In the genomic region with DNA sequence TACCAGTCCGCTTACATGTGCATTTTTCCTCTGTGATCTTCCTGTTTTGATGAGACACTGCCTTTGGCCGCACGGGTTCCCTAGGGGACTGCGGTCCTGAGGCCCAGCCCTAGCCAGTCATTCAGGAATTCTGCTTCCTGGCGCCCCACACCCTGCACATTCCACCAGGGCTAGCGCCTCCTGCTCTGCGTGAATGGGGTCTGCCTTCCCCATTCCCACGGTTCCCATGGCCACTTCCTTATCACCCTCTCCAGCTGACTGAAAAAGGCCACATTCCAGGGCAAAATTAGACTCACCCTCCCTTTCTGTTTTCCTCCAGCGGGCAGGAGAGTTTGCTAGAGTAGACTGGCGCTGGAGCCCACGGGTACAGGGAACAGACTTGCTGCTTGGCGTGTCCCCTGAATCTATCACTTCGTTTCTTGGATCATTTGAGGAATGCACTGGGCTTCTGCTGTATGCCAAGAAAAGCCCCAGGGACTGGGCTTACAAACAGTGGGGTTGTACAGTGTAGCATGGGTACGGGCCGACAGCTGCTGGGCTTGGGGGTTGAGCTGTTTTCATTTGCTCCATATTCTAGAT, we compare ENCODE assay signal across 8 mouse cellular contexts. TPM values are rescaled to one million over a fixed set of nuclear protein-coding genes. Genes with fewer than 3 reads are reported as not detected.
A peak's percentile ranks its signal among the peaks of the same experiment; 100 is the strongest.
DNase-seq lines count a peak whose midpoint lies in the region; ATAC-seq and TF ChIP-seq lines count a peak whose summit lies in the region.

No protein-coding gene starts in this region.

- intact Hi-C loops in gastrocnemius, adult 2 months (cut with DNase I) = loop anchor here (5.0 kb wide), 1 partner anchor 38 kb away; no protein-coding TSS in a partner anchor

- peak; percentile 83 for ATAC-seq in hindbrain, embryonic 15.5 days (ENCODE audit: low FRiP score, low read depth)
- ATAC-seq in liver, embryonic 12.5 days = peak; percentile 71
- no peak for ATAC-seq in erythroblast, adult 5-6 weeks (replicated peaks; ENCODE audit: low FRiP score, poor library complexity, severe bottlenecking)

- H3K27ac ChIP-seq in gastrocnemius, adult 2 months = peak overlapping the region; percentile 89
- peak overlapping the region; percentile 59 for H3K27ac ChIP-seq in hindbrain, embryonic 15.5 days (replicated peaks)
- H3K27ac ChIP-seq in liver, embryonic 12.5 days = peak overlapping the region; percentile 61
- H3K27ac ChIP-seq in olfactory bulb, adult 2 months (ENCODE audit: insufficient read depth, low read depth, low read length) = 0 out of 2 replicates have a peak overlapping the region, but pooled peaks have one; percentile 4

- no peak for TF ChIP-seq CTCF in gastrocnemius, adult 2 months (IDR thresholded peaks at IDR 0.05)
- no peak for TF ChIP-seq CTCF in olfactory bulb, adult 2 months (IDR thresholded peaks at IDR 0.05; ENCODE audit: insufficient read depth, low read depth, low read length)

- H3K27me3 ChIP-seq in hindbrain, embryonic 15.5 days = no peaks in the 10 kb centered on the region
- no peaks in the 10 kb centered on the region for H3K27me3 ChIP-seq in liver, embryonic 12.5 days (replicated peaks)

- H3K4me1 ChIP-seq in hindbrain, embryonic 15.5 days (replicated peaks) = peaks cover 29% of the 10 kb centered on the region
- peaks cover 29% of the 10 kb centered on the region for H3K4me1 ChIP-seq in liver, embryonic 12.5 days
- peaks cover 30% of the 10 kb centered on the region for H3K4me1 ChIP-seq in olfactory bulb, adult 2 months (ENCODE audit: control insufficient read depth, insufficient read depth, low read length)

- H3K4me2 ChIP-seq in hindbrain, embryonic 15.5 days = 0 out of 2 replicates have a peak overlapping the region, but pooled peaks have one; percentile 3
- H3K4me2 ChIP-seq in liver, embryonic 12.5 days = peak overlapping the region; percentile 2; the same call in 1 of the 2 replicates

- peak overlapping the region; percentile 51 for H3K4me3 ChIP-seq in gastrocnemius, adult 2 months
- no peak overlapping the region for H3K4me3 ChIP-seq in hindbrain, embryonic 15.5 days
- no peak overlapping the region for H3K4me3 ChIP-seq in liver, embryonic 12.5 days
- no peak overlapping the region for H3K4me3 ChIP-seq in olfactory bulb, adult 2 months (ENCODE audit: insufficient read depth, low read depth, low read length)

- no peak for TF ChIP-seq POLR2A in olfactory bulb, adult 2 months (IDR thresholded peaks at IDR 0.05; ENCODE audit: insufficient read depth, low read depth, low read length)

- no peaks in the 10 kb centered on the region for H3K36me3 ChIP-seq in hindbrain, embryonic 15.5 days
- peaks cover 38% of the 10 kb centered on the region for H3K36me3 ChIP-seq in liver, embryonic 12.5 days

- no peak overlapping the region for H3K9ac ChIP-seq in hindbrain, embryonic 15.5 days
- no peak overlapping the region for H3K9ac ChIP-seq in liver, embryonic 12.5 days

- peak; percentile 99 for DNase-seq in 3T3-L1 (ENCODE audit: low read depth, low spot score)
- DNase-seq in adrenal gland, postnatal 10 days = peak; percentile 80
- DNase-seq in gastrocnemius, adult 2 months = peak; percentile 92
- DNase-seq in layer of hippocampus, adult 8-10 months (ENCODE audit: low spot score in 2 of 2) = no peak

- no peaks in the 10 kb centered on the region for H3K9me3 ChIP-seq in hindbrain, embryonic 15.5 days
- H3K9me3 ChIP-seq in liver, embryonic 12.5 days (replicated peaks) = no peaks in the 10 kb centered on the region

- 46% methylated on average over 15 of the region's 15 CpGs for WGBS in hindbrain, embryonic 15.5 days
- 65% methylated on average over 15 of the region's 15 CpGs for WGBS in liver, embryonic 12.5 days (ENCODE audit: insufficient replicate concordance)
- WGBS in olfactory bulb, adult 2 months = 40% methylated on average over 15 of the region's 15 CpGs

RNA-seq across cellular contexts. Expression of gene Dusp1, which starts 22.7 kb away (rescaled TPM):
- total RNA-seq in adrenal gland, postnatal 10 days (2021) = 10 to 100 TPM; 40.3 to 89.1 TPM
- total RNA-seq in gastrocnemius, adult 2 months (2021) = 10 to 100 TPM; 73.0 to 89.6 TPM
- polyA plus RNA-seq in hindbrain, embryonic 15.5 days (2015; fragmentation: Nextera tagmentation; extraction: Ambion mirVana) = 27.7 and 34.6 TPM in 2 replicates
- 28.6 and 28.7 TPM in 2 replicates for polyA plus RNA-seq in liver, embryonic 12.5 days (2016; fragmentation: Nextera tagmentation; extraction: Ambion mirVana)
- polyA plus RNA-seq in olfactory bulb, adult 2 months (2012; ENCODE audit: insufficient read depth, insufficient read length, low replicate concordance, missing spikeins) = not detected in 2 replicates
- 54.8 and 66.0 TPM in 2 replicates for total RNA-seq in erythroblast, adult 5-6 weeks (2015; ENCODE audit: low replicate concordance)
- total RNA-seq in erythroblast, adult 5-6 weeks (2017; ENCODE audit: low replicate concordance) = 9.5 and 13.1 TPM in 2 replicates
- 10 to 100 TPM; 13.6 to 22.6 (median 20.6) TPM for total RNA-seq in layer of hippocampus, adult 8-10 months (2022)

RNA-seq across cellular contexts. Expression of gene Ergic1, which starts 23.4 kb away (rescaled TPM):
- 100 to 1,000 TPM; 137 to 143 TPM for total RNA-seq in adrenal gland, postnatal 10 days (2021)
- 10 to 100 TPM; 40.3 to 60.3 TPM for total RNA-seq in gastrocnemius, adult 2 months (2021)
- polyA plus RNA-seq in hindbrain, embryonic 15.5 days (2015; fragmentation: Nextera tagmentation; extraction: Ambion mirVana) = 91.3 and 97.3 TPM in 2 replicates
- 44.6 and 45.7 TPM in 2 replicates for polyA plus RNA-seq in liver, embryonic 12.5 days (2016; fragmentation: Nextera tagmentation; extraction: Ambion mirVana)
- not detected in 2 replicates for polyA plus RNA-seq in olfactory bulb, adult 2 months (2012; ENCODE audit: insufficient read depth, insufficient read length, low replicate concordance, missing spikeins)
- 23.4 and 26.1 TPM in 2 replicates for total RNA-seq in erythroblast, adult 5-6 weeks (2015; ENCODE audit: low replicate concordance)
- total RNA-seq in erythroblast, adult 5-6 weeks (2017; ENCODE audit: low replicate concordance) = 2.1 and 10.3 TPM in 2 replicates
- total RNA-seq in layer of hippocampus, adult 8-10 months (2022) = 100 to 1,000 TPM; 118 to 152 (median 136) TPM

Comparison
In these comparisons a context has a peak if more than half of its experiments do, and no peak if none do; other contexts are left out.
1. DNase-seq: peak in 3T3-L1 (single experiment), adrenal gland, postnatal 10 days (single experiment) and gastrocnemius, adult 2 months (single experiment); none in layer of hippocampus, adult 8-10 months (0 of 2).
2. H3K27ac ChIP-seq: peak in every context shown above with its lines; median percentile 89 in gastrocnemius, adult 2 months; 61 in liver, embryonic 12.5 days; 59 in hindbrain, embryonic 15.5 days; 4 in olfactory bulb, adult 2 months.